Mouse (Mus musculus) T-cell, adult 2 months (primary cell): ENCODE measurements around the gene Kcnt2.

ENCODE experiments used
- DNase-seq: peaks from one replicate; pipeline ENCODE4 v3.0.0; 2022; ENCODE audit warnings: low spot score

Kcnt2 gene

DNA sequence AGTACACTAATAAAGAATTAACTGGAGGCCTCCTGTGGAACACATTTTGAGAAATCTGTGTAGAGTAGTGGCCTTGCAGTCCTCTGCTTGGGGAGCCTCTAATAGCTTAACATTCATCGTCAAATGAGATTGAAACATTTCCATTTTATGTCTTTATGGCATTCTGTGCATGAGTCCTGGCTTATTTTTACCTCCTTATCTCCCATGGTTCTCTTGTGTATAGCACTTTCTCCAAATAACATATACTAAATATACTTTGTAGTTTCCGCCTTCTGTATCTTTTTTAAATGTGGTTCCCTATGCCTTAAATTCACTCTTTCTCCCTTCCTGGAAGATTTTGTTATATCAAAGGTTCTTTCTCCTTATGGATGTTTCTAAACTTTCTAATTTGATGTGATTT, 246.3 kb downstream of the Kcnt2 start:
- DNase-seq, result no peak

- no peak for DNase-seq
Measured at GRCm38 (mm10) chr1:140513451-140513850, 267.5 kb downstream of the Kcnt2 start.

DNA sequence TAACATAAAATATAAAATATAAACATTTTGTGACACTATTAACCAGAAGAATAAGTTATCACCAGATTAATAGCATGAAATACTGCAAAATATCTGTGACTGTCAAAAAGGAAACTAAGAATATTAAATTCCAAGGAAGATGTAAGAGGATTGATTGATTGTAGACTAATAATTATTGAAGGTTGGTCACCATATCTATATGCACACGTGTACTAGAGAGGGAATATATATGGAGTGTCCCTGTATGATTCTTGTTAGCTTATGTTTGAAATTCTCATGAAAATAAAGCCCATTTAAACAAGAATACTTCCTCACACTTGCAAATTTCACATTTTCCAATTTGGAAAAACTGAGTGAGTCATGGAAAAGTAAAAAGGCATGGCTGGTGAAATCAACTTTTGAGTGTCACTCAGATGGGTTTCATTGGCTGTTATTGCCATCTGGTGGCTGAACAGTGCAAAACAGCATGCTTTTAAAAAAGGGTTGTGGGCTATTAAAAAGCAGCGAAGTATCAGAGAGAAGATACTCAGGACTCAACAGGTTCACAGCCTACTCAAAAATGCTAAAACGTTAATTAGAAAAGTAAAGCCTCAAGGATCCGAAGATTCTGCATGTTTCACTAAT, 285.4 kb downstream of the Kcnt2 start:
- no peak for DNase-seq

DNA sequence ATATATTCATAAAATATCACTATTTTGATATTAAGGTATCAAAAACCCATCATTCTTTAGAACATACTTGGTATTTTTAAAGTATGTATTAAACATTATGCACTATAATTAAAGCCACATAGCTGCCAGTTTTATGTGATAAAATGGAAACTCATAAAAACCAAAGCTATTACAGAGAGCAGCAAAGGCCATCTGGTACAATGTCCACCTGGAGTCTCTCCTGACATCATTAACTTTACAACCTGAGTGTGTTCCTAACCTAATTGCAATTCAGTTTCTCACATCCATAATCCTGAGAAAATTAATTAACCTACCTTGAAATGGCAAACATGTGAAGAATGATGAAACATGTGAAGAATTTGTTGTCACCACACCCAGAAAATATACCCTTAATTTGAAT, 288.9 kb downstream of the Kcnt2 start:
- DNase-seq, result no peak

- DNase-seq, result no peak
Measured at GRCm38 (mm10) chr1:140542066-140542465, 296.1 kb downstream of the Kcnt2 start.

DNA sequence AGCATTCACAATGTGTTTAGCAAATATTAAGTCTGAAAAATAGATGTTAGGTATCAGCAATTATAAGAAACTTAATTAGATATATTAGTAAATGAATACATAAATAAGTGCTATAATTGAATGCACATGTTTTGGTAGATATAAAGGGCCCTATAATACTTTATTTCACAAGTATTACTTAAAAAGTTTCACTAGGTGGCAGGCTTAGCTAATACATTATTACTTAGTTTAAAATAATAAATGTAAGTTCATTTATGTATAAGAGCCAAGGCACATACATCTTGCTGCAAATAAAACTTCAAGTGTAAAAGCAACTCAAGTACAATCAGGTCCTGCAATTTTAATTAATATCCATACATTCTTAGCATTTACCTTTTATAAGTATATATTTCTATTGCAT, 302.8 kb downstream of the Kcnt2 start:
- no peak for DNase-seq

GRCm38 (mm10) chr1:140560801-140561200, 314.8 kb downstream of the Kcnt2 start:
- no peak for DNase-seq

DNA sequence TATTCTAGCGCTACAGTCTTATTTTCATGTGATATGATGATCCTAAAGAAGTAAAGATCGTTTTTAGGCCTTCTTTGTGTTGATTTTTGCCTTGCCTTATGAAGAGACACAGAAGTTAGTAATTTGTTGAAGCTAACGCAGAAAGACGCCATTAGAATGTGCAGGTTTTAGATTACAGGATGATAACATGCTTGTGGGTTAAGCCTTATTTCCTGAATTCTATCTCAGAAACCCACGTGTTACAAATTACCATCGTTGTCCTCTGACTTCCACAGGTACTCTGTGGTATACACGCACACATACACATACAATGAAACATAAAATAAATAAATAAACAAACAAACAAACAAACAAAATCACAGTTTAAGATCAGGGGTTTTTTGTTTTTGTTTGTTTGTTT, 326.2 kb downstream of the Kcnt2 start:
- DNase-seq, result no peak

- no peak for DNase-seq
Measured at GRCm38 (mm10) chr1:140578607-140579006, 332.6 kb downstream of the Kcnt2 start.

DNA sequence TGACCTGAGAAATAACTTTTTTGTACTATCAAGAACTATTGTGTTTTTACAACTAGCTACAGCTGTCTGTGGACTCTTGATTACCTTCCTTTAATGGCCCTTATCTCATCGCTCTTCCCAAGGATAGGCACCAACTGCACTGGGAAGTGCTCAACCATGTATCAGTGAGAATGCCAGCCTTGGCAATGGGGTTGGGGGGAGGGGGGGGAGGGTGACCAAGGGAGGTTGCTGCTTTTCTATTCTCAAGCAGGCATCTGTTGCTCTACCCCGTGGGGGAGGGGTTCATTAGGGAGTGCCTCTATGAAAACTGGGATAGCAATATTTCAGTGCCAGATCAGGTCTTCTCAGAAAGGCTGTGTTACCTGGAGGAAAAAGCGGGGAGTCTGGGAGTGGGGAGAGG, 342.3 kb downstream of the Kcnt2 start:
- DNase-seq, result no peak

GRCm38 (mm10) chr1:140608765-140609297, 362.9 kb downstream of the Kcnt2 start:
- no peak for DNase-seq

DNA sequence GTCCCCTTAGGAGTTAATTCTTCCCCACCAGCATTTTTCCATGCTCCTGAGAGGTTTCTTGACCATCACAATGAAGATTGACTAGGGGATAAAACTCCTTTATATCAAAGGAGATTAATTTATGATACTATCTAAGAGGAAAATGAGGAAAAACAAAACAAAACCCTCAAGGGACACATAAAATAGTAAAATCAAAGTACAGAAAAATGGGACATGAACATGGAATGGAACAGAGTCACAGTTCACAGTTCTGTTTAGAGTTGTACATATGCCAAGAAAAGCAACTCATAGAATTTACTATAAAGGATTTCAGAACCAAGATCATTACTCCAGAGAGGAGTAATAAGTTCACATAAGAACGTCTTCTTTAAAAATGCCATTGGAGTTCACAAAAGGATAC, 367.1 kb downstream of the Kcnt2 start:
- DNase-seq, result no peak

DNA sequence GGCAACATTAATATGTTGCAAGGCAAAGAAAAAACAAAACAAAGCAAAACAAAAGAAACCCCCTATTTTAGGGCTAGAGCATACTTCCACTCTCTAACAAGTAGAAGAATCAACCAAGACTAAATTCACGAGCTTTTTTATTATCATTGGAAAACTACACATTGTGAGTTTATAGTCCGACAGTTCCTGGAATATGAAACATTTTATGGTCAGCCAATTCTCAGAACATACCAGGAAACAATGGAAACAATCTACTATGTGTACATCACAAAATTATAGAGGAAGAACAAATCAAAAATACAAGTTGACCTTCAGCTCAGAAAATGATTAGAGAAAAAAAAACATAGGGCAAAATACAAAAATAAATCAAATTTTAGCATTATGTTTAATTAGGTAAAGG, 368.9 kb downstream of the Kcnt2 start:
- no peak for DNase-seq

DNA sequence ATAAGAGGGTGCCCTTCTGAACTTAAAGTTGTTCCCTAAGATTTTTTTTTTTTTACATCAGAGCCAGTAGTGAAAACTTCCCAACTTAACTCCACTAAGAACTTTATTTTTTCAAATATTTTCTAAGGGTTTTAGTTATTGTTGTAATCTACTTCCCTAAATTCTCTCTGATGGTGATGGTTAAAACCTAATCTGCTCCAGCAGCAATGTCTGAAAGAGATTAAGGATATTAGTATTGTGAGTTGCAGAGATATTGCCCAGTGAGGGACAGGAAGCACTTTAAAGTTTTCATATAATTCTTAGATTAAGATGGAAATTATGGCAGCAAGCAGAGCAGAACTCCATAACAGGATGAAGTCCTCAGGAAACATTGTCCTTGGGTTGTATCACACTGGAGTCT, 372.2 kb downstream of the Kcnt2 start:
- DNase-seq, result no peak

GRCm38 (mm10) chr1:140624918-140625317, 379.0 kb downstream of the Kcnt2 start:
- DNase-seq, result no peak

GRCm38 (mm10) chr1:140659607-140660340, 413.8 kb downstream of the Kcnt2 start:
- DNase-seq, result no peak

GRCm38 (mm10) chr1:140660751-140661403, 414.9 kb downstream of the Kcnt2 start:
- no peak for DNase-seq

- no peak for DNase-seq
Measured at GRCm38 (mm10) chr1:140661404-140661787, 415.4 kb downstream of the Kcnt2 start.
